Mouse (Mus musculus): ENCODE data around the gene Slc34a3. TPM values are rescaled to one million over a fixed set of nuclear protein-coding genes. Genes with fewer than 3 reads are reported as not detected.
"Not testable (repeated sequence)": the region's sequence is repeated elsewhere in the genome, so short reads cannot be mapped to it uniquely, and the experiment has no call there.

Gene Slc34a3
- polyA plus RNA-seq, 1 experiment from 2014 or later, result not detected

- WGBS, result 89% methylated on average over 5 of the region's 5 CpGs
- H3K27ac ChIP-seq (ENCODE audit: low read depth, low read length); H3K9ac ChIP-seq (ENCODE audit: low read length); DNase-seq (ENCODE audit: low spot score); H3K4me3 ChIP-seq (ENCODE audit: low read depth, low read length); H3K9me3 ChIP-seq (replicated peaks; ENCODE audit: control insufficient read depth, low read length); H3K27me3 ChIP-seq (replicated peaks; ENCODE audit: control insufficient read depth, insufficient read depth, low read length); ATAC-seq; H3K4me2 ChIP-seq (ENCODE audit: low read length); H3K36me3 ChIP-seq (ENCODE audit: control insufficient read depth, insufficient read depth, low read length): not testable (repeated sequence)
- peaks cover 15% of the 10 kb centered on the region for H3K4me1 ChIP-seq (ENCODE audit: control insufficient read depth, insufficient read depth, low read length)
Measured at GRCm38 (mm10) chr2:25257250-25257649, 23.1 kb upstream of the Slc34a3 start.

GRCm38 (mm10) chr2:25256443-25257109 lies 22.4 kb upstream of the Slc34a3 start:
- H3K36me3 ChIP-seq (ENCODE audit: control insufficient read depth, insufficient read depth, low read length), result peaks cover 11% of the 10 kb centered on the region
- not testable (repeated sequence) for ATAC-seq; H3K9me3 ChIP-seq (replicated peaks; ENCODE audit: control insufficient read depth, low read length); DNase-seq (ENCODE audit: low spot score); H3K27me3 ChIP-seq (replicated peaks; ENCODE audit: control insufficient read depth, insufficient read depth, low read length); H3K27ac ChIP-seq (ENCODE audit: low read depth, low read length)
- H3K4me1 ChIP-seq (ENCODE audit: control insufficient read depth, insufficient read depth, low read length), result peaks cover 12% of the 10 kb centered on the region
- 49% methylated on average over 11 of the region's 12 CpGs for WGBS
- peak overlapping the region; percentile 97 for H3K4me3 ChIP-seq (ENCODE audit: low read depth, low read length)
- peak overlapping the region; percentile 86; the same call in 1 of the 2 replicates for H3K9ac ChIP-seq (ENCODE audit: low read length)
- H3K4me2 ChIP-seq (ENCODE audit: low read length), result peak overlapping the region; percentile 96

- H3K4me1 ChIP-seq (ENCODE audit: control insufficient read depth, insufficient read depth, low read length), result peaks cover 12% of the 10 kb centered on the region
- H3K27ac ChIP-seq (ENCODE audit: low read depth, low read length), result peak within 1 kb of the TSS; percentile 70
Measured at GRCm38 (mm10) chr2:25255284-25255779, 21.2 kb upstream of the Slc34a3 start, which contains the start of gene Tmem203. Gene Tmem203, plus strand, starts transcription at chr2:25255439.

GRCm38 (mm10) chr2:25252331-25252730 lies 18.2 kb upstream of the Slc34a3 start:
- ATAC-seq (no peak), DNase-seq (ENCODE audit: low spot score) (no peak)
- no peak overlapping the region for H3K27ac ChIP-seq (ENCODE audit: low read depth, low read length)
- 90% methylated on average over 1 of the region's 1 CpGs for WGBS
- H3K36me3 ChIP-seq (ENCODE audit: control insufficient read depth, insufficient read depth, low read length), result peaks cover 51% of the 10 kb centered on the region
- no peaks in the 10 kb centered on the region for H3K27me3 ChIP-seq (replicated peaks; ENCODE audit: control insufficient read depth, insufficient read depth, low read length)
- H3K4me1 ChIP-seq (ENCODE audit: control insufficient read depth, insufficient read depth, low read length), result peaks cover 12% of the 10 kb centered on the region
- no peak overlapping the region for H3K4me3 ChIP-seq (ENCODE audit: low read depth, low read length)
- no peak overlapping the region for H3K9ac ChIP-seq (ENCODE audit: low read length)
- no peaks in the 10 kb centered on the region for H3K9me3 ChIP-seq (replicated peaks; ENCODE audit: control insufficient read depth, low read length)
- no peak overlapping the region for H3K4me2 ChIP-seq (ENCODE audit: low read length)

More at GRCm38 (mm10) chr2:25255284-25255779, 21.2 kb upstream of the Slc34a3 start, which contains the start of gene Tmem203:
- H3K4me3 ChIP-seq (ENCODE audit: low read depth, low read length), result peak within 1 kb of the TSS; percentile 97
- DNase-seq (ENCODE audit: low spot score) (peak; percentile 95), ATAC-seq (peak; percentile 94)
- H3K36me3 ChIP-seq (ENCODE audit: control insufficient read depth, insufficient read depth, low read length), result peaks cover 21% of the 10 kb centered on the region
- peak within 1 kb of the TSS; percentile 96 for H3K4me2 ChIP-seq (ENCODE audit: low read length)
- under 1% methylated on average over 38 of the region's 39 CpGs for WGBS
- H3K9ac ChIP-seq (ENCODE audit: low read length), result peak within 1 kb of the TSS; percentile 86
- H3K9me3 ChIP-seq (replicated peaks; ENCODE audit: control insufficient read depth, low read length), result no peaks in the 10 kb centered on the region
- H3K27me3 ChIP-seq (replicated peaks; ENCODE audit: control insufficient read depth, insufficient read depth, low read length), result no peaks in the 10 kb centered on the region

- Histone ChIP-seq H3K27me3 (replicated peaks; ENCODE audit: control insufficient read depth, insufficient read depth, low read length) (no peaks in the 10 kb centered on the region), H3K36me3 (ENCODE audit: control insufficient read depth, insufficient read depth, low read length) (peaks cover 66% of the 10 kb centered on the region), H3K27ac (ENCODE audit: low read depth, low read length) (no peak within 1 kb of the TSS), H3K4me3 (ENCODE audit: low read depth, low read length) (no peak within 1 kb of the TSS), H3K9ac (ENCODE audit: low read length) (no peak within 1 kb of the TSS), H3K4me1 (ENCODE audit: control insufficient read depth, insufficient read depth, low read length) (peaks cover 7% of the 10 kb centered on the region), H3K4me2 (ENCODE audit: low read length) (no peak within 1 kb of the TSS), H3K9me3 (replicated peaks; ENCODE audit: control insufficient read depth, low read length) (no peaks in the 10 kb centered on the region)
- DNase-seq (ENCODE audit: low spot score), result no peak
- ATAC-seq, result no peak
- WGBS, result 90% methylated on average over 10 of the region's 10 CpGs
Measured at GRCm38 (mm10) chr2:25246183-25247072, 12.3 kb upstream of the Slc34a3 start, which contains the start of gene AL732309.1. Gene AL732309.1, minus strand, starts transcription at chr2:25246863.

DNA sequence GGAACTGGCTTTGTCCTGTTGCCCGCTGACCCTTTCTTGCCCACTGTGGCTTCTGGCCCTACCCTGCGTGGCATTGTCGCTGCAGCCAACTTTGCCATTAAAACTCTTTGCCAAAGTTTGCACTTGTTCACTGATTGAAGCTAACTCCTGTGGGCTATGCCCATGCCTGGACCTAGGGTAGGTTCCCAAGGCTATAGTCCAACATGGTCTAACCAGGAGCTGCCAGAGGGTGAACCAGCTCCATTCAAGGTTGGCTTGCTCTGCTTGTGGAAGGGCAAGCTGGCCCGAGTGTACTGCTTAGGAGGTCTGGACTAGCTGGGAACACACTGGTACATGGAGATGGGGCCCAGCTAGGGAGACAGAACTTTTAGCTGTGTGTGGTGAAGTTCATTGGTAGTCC lies 10.0 kb upstream of the Slc34a3 start:
- Histone ChIP-seq H3K4me1 (ENCODE audit: control insufficient read depth, insufficient read depth, low read length) (peaks cover 15% of the 10 kb centered on the region), H3K9ac (ENCODE audit: low read length) (no peak overlapping the region), H3K4me3 (ENCODE audit: low read depth, low read length) (no peak overlapping the region), H3K9me3 (replicated peaks; ENCODE audit: control insufficient read depth, low read length) (no peaks in the 10 kb centered on the region), H3K27me3 (replicated peaks; ENCODE audit: control insufficient read depth, insufficient read depth, low read length) (no peaks in the 10 kb centered on the region), H3K27ac (ENCODE audit: low read depth, low read length) (no peak overlapping the region), H3K4me2 (ENCODE audit: low read length) (no peak overlapping the region), H3K36me3 (ENCODE audit: control insufficient read depth, insufficient read depth, low read length) (peaks cover 45% of the 10 kb centered on the region)
- 93% methylated on average over 4 of the region's 4 CpGs for WGBS
- no peak for DNase-seq (ENCODE audit: low spot score)
- ATAC-seq, result no peak

DNA sequence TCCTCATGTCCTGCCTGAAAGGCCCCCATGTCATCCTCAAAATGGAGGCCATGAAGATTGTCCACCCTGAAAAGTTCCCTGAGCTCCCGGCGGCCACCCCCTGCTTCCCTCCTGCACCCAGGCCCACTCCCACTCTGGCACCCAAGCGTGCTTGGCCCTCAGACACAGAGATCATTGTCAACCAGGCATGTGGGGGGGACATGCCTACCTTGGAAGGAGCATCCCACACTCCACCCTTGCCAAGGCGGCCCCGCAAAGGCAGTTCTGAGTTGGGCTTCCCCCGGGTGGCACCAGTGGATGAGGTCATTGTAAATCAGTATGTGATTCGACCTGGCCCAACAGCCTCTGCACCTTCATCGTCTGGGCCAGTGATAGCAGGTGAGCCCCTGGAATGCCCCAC lies 9.2 kb upstream of the Slc34a3 start:
- DNase-seq (ENCODE audit: low spot score), result no peak
- Histone ChIP-seq H3K27ac (ENCODE audit: low read depth, low read length) (no peak overlapping the region), H3K4me2 (ENCODE audit: low read length) (peak overlapping the region; percentile 93), H3K4me3 (ENCODE audit: low read depth, low read length) (peak overlapping the region; percentile 66), H3K9me3 (replicated peaks; ENCODE audit: control insufficient read depth, low read length) (no peaks in the 10 kb centered on the region), H3K36me3 (ENCODE audit: control insufficient read depth, insufficient read depth, low read length) (peaks cover 37% of the 10 kb centered on the region), H3K27me3 (replicated peaks; ENCODE audit: control insufficient read depth, insufficient read depth, low read length) (no peaks in the 10 kb centered on the region), H3K4me1 (ENCODE audit: control insufficient read depth, insufficient read depth, low read length) (peaks cover 15% of the 10 kb centered on the region), H3K9ac (ENCODE audit: low read length) (peak overlapping the region; percentile 83; the same call in 1 of the 2 replicates)
- no peak for ATAC-seq
- WGBS, result 84% methylated on average over 8 of the region's 8 CpGs

DNA sequence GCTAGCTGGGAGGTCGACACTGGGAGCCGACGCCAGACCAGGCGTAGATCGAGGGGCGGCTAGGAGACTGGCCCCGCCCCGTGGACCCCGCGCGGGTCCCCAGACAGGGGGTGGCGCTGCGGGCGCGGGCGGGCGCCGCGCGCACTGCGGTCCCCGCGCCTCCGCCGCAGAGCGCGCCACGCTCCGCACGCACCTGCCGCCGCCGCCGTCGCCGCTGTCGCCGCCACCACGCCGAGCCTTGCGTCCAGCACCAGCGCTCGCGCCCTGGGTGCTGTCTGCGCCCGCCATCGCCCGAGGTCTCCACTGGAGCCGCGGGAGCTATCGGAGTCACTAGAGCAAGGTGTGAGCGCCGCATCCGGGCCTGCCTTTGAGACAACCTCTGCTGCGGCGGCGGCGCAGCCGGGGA lies 7.9 kb upstream of the Slc34a3 start, which contains the start of the genes Rnf208 and Cysrt1:
Rnf208 (plus strand) TSS at position 155 of the 406 bp plus-strand sequence.
Cysrt1 (minus strand) TSS at position 352 of the 406 bp plus-strand sequence.
- WGBS, result under 1% methylated on average over 13 of the region's 59 CpGs
- peak; percentile 55 for DNase-seq (ENCODE audit: low spot score)

More for the DNA sequence above, 7.9 kb upstream of the Slc34a3 start, which contains the start of the genes Rnf208 and Cysrt1:
- Histone ChIP-seq H3K4me2 (ENCODE audit: low read length) (peak within 1 kb of the TSS; percentile 93), H3K4me3 (ENCODE audit: low read depth, low read length) (peak within 1 kb of the TSS; percentile 66), H3K9me3 (replicated peaks; ENCODE audit: control insufficient read depth, low read length) (no peaks in the 10 kb centered on the region), H3K27ac (ENCODE audit: low read depth, low read length) (no peak within 1 kb of the TSS), H3K36me3 (ENCODE audit: control insufficient read depth, insufficient read depth, low read length) (peaks cover 25% of the 10 kb centered on the region), H3K9ac (ENCODE audit: low read length) (peak within 1 kb of the TSS; percentile 83), H3K4me1 (ENCODE audit: control insufficient read depth, insufficient read depth, low read length) (peaks cover 15% of the 10 kb centered on the region), H3K27me3 (replicated peaks; ENCODE audit: control insufficient read depth, insufficient read depth, low read length) (no peaks in the 10 kb centered on the region)
- peak; percentile 57 for ATAC-seq
